Mouse (Mus musculus) cortical plate, adult 2 months (tissue): ENCODE measurements at regions not wholly inside any gene's neighbourhood (a gene's known extent, or its start where the extent isn't known, plus 50 kb on each side); places are given as distances from the start of the nearest gene placed in this dataset.

Experiments used
- CTCF ChIP-seq: fragments of 200-500 bp; IDR thresholded peaks from 2 replicates; pipeline ENCODE4 v1.5.1; 2011; ENCODE audit warnings: mild to moderate bottlenecking, control low read depth, low read length; ENCODE audit not compliant: insufficient read depth; ENCODE audit errors: extremely low read depth
- POLR2A ChIP-seq: fragments of 200-500 bp; IDR thresholded peaks from 2 replicates; pipeline ENCODE4 v1.6.1; 2011; ENCODE audit warnings: mild to moderate bottlenecking, low read length, control low read depth; ENCODE audit not compliant: insufficient read depth; ENCODE audit errors: extremely low read depth

GRCm38 (mm10) chr16:51107421-51107820 is 516.5 kb upstream of the Ccdc54 start:
- TF ChIP-seq POLR2A (no peak), CTCF (no peak)
